Comparison of ENCODE assay signal across 8 mouse cellular contexts in genomic region chr7:73557671-73558265, GRCm38 (mm10). TPM values are rescaled to one million over a fixed set of nuclear protein-coding genes. Genes with fewer than 3 reads are reported as not detected.
DNase-seq lines count a peak whose midpoint lies in the region; ATAC-seq and TF ChIP-seq lines count a peak whose summit lies in the region.

No protein-coding gene starts in this region.

- H3K4me3 ChIP-seq in heart, adult 2 months = peak overlapping the region; percentile 84
- peak overlapping the region; percentile 95 for H3K4me3 ChIP-seq in liver, postnatal 0 days (ENCODE audit: low read depth, low read length)

- H3K79me2 ChIP-seq in heart, adult 2 months (replicated peaks; ENCODE audit: control insufficient read depth, insufficient read depth, low read length) = peaks cover 3% of the 10 kb centered on the region

- peak; percentile 55 for DNase-seq in urinary bladder, adult 2 months (ENCODE audit: low spot score)
- DNase-seq in urinary bladder, postnatal 25 days (ENCODE audit: low spot score) = no peak
- DNase-seq in cerebellum, adult 9-11 months = peak; percentile 78
- peak; percentile 68 to 81 for DNase-seq in heart, adult 2 months
- DNase-seq in kidney, adult 9 months = peak; percentile 62
- peak; percentile 64 for DNase-seq in liver, postnatal 0 days
- DNase-seq in right cerebral cortex, postnatal 25 days = peak; percentile 48
- DNase-seq in embryo, embryonic 11 days = no peak

- WGBS in heart, adult 2 months = under 1% methylated on average over 78 of the region's 80 CpGs
- under 1% methylated on average over 64 of the region's 80 CpGs for WGBS in liver, postnatal 0 days (ENCODE audit: insufficient replicate concordance)

- no peak for TF ChIP-seq EP300 in heart, adult 2 months (IDR thresholded peaks at IDR 0.05; ENCODE audit: insufficient read depth, low read depth, low read length)
- TF ChIP-seq EP300 in liver, postnatal 0 days (IDR thresholded peaks at IDR 0.05; ENCODE audit: low read depth) = no peak

- TF ChIP-seq POLR2A in heart, adult 2 months (IDR thresholded peaks at IDR 0.05; ENCODE audit: insufficient read depth, low read depth, low read length) = no peak

- intact Hi-C loops in heart, adult 2 months (cut with DNase I) = loop anchor here (1.0 to 5.0 kb wide), 3 partner anchors 17 to 37 kb away; no protein-coding TSS in a partner anchor

- peak overlapping the region; percentile 100 for H3K9ac ChIP-seq in heart, adult 2 months (ENCODE audit: low read depth, low read length)
- peak overlapping the region; percentile 100 for H3K9ac ChIP-seq in liver, postnatal 0 days (replicated peaks)

- peaks cover 7% of the 10 kb centered on the region for H3K4me1 ChIP-seq in heart, adult 2 months (ENCODE audit: control insufficient read depth, insufficient read depth, low read length)
- peaks cover 8% of the 10 kb centered on the region for H3K4me1 ChIP-seq in liver, postnatal 0 days (ENCODE audit: insufficient read depth)

- H3K4me2 ChIP-seq in liver, postnatal 0 days (ENCODE audit: low read depth, low read length) = peak overlapping the region; percentile 73; the same call in 1 of the 2 replicates

- no peaks in the 10 kb centered on the region for H3K9me3 ChIP-seq in liver, postnatal 0 days (ENCODE audit: low read length)

- H3K27me3 ChIP-seq in heart, adult 2 months (ENCODE audit: control insufficient read depth, insufficient read depth, low read length) = no peaks in the 10 kb centered on the region
- no peaks in the 10 kb centered on the region for H3K27me3 ChIP-seq in liver, postnatal 0 days (ENCODE audit: insufficient read depth, low read length)

- peak overlapping the region; percentile 99 for H3K27ac ChIP-seq in heart, adult 2 months
- H3K27ac ChIP-seq in liver, postnatal 0 days (ENCODE audit: low read depth) = peak overlapping the region; percentile 100

- peak; percentile 12 for ATAC-seq in liver, postnatal 0 days

- TF ChIP-seq CTCF in heart, adult 2 months (IDR thresholded peaks at IDR 0.05) = no peak
- TF ChIP-seq CTCF in liver, postnatal 0 days (IDR thresholded peaks at IDR 0.05; ENCODE audit: low read depth) = no peak

- H3K36me3 ChIP-seq in heart, adult 2 months (ENCODE audit: control insufficient read depth, insufficient read depth, low read length) = peaks cover 12% of the 10 kb centered on the region
- H3K36me3 ChIP-seq in liver, postnatal 0 days (replicated peaks; ENCODE audit: insufficient read depth, low read length) = peaks cover 5% of the 10 kb centered on the region; the same call in 1 of the 2 replicates

RNA-seq across cellular contexts. Expression of gene Chd2, which starts 16.1 kb away (rescaled TPM):
- 25.6 and 27.3 TPM in 2 replicates for polyA plus RNA-seq in urinary bladder, adult 2 months (2012; rRNA removed)
- total RNA-seq in heart, adult 2 months (2021) = 10 to 100 TPM; 38.1 to 43.3 TPM
- 32.9 and 38.0 TPM in 2 replicates for polyA plus RNA-seq in heart, adult 2 months (2012; rRNA removed)
- polyA plus RNA-seq in liver, postnatal 0 days (2015; fragmentation: Nextera tagmentation; extraction: Ambion mirVana) = 14.1 and 17.2 TPM in 2 replicates

Comparison
In these comparisons a context has a peak if more than half of its experiments do, and no peak if none do; other contexts are left out.
1. DNase-seq: peak in urinary bladder, adult 2 months (single experiment), cerebellum, adult 9-11 months (single experiment), heart, adult 2 months (2 of 2), kidney, adult 9 months (single experiment), liver, postnatal 0 days (single experiment) and right cerebral cortex, postnatal 25 days (single experiment); none in urinary bladder, postnatal 25 days (single experiment) and embryo, embryonic 11 days (single experiment).